Mouse (Mus musculus): ENCODE measurements around the gene Nup54. TPM values are rescaled to one million over a fixed set of nuclear protein-coding genes. Genes with fewer than 3 reads are reported as not detected.

Gene Nup54
- polyA plus RNA-seq, 1 experiment: 3.1 TPM

DNA sequence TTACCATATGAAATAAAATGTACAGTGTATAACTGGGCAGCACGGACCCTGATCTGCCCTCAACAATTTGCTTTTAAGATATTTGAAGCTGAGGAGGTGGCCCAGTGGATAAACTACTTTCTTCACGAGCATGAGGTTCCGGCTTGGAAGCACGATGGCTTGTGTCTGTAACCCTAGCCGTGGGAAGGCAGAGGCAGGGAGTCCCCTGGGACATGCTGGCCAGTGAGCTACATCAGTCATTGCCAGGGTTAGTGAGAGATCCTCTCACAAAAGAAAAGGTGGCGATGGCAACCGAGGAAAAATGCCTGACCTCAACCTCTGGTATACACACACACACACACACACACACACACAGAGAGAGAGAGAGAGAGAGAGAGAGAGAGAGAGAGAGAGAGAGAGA, 51.3 kb downstream of the Nup54 start:
- H3K9me3 ChIP-seq: no peaks in the 10 kb centered on the region
- TF ChIP-seq FLI1 (IDR thresholded peaks at IDR 0.05; ENCODE audit: low read length) (no peak), GATA1 (IDR thresholded peaks at IDR 0.05; ENCODE audit: borderline replicate concordance, low read length) (no peak)
- no peak overlapping the region for H3K4me3 ChIP-seq (replicated peaks)
- peaks cover 31% of the 10 kb centered on the region for H3K4me1 ChIP-seq
- peaks cover 10% of the 10 kb centered on the region for H3K27me3 ChIP-seq (replicated peaks)
- H3K36me3 ChIP-seq (replicated peaks; ENCODE audit: low read length): no peaks in the 10 kb centered on the region

- H3K4me1 ChIP-seq: peaks cover 28% of the 10 kb centered on the region
- TF ChIP-seq GATA1 (IDR thresholded peaks at IDR 0.05; ENCODE audit: borderline replicate concordance, low read length) (no peak), FLI1 (IDR thresholded peaks at IDR 0.05; ENCODE audit: low read length) (no peak)
- no peak overlapping the region for H3K4me3 ChIP-seq (replicated peaks)
- H3K36me3 ChIP-seq (replicated peaks; ENCODE audit: low read length): no peaks in the 10 kb centered on the region
- H3K9me3 ChIP-seq: no peaks in the 10 kb centered on the region
- H3K27me3 ChIP-seq (replicated peaks): peaks cover 5% of the 10 kb centered on the region
Observed at GRCm38 (mm10) chr5:92382349-92382679, 52.7 kb downstream of the Nup54 start.

DNA sequence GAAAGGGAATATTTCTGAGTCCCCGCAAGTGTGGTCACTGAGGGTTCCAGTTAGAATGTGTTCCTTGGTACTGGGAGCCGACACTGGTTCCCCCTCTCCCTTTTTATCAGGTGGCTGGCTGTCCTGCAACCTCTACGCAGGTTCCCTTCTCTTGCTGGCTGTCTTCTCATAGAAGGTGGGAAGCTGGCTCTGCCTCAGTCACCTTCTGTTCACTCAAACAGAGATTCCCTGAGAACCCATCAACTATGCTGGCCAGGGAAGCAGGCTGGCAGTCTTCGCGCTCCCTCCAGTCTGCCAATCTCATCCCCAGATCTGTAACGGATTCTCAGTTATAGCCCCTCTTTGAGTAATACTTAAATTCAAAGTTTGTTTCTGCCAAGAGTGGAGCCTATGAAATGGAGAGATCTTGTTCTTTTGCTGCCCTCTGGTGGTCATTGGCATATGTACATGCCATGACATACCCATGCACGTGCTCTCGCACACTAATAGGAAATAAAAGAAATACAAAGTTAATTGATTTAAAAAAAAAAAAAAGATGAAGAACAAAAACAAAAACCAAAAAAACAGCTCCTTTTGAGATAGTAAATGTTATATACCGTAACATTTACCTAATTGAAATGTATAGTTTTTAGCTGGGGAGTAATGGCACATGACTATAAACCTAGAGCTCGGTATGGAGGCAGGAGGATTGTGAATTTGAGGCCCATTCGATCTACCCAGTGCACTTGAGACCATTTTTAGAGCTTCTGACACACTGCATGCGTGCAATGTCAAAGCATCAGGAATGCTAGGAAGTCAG, 53.3 kb downstream of the Nup54 start:
- no peak for TF ChIP-seq GATA1 (IDR thresholded peaks at IDR 0.05; ENCODE audit: borderline replicate concordance, low read length)
- TF ChIP-seq FLI1 (IDR thresholded peaks at IDR 0.05; ENCODE audit: low read length): no peak
- Histone ChIP-seq H3K4me1 (peaks cover 28% of the 10 kb centered on the region), H3K36me3 (replicated peaks; ENCODE audit: low read length) (no peaks in the 10 kb centered on the region), H3K9me3 (no peaks in the 10 kb centered on the region), H3K4me3 (replicated peaks) (peak overlapping the region; percentile 74), H3K27me3 (replicated peaks) (peaks cover 3% of the 10 kb centered on the region)

- TF ChIP-seq GATA1 (IDR thresholded peaks at IDR 0.05; ENCODE audit: borderline replicate concordance, low read length): no peak
- TF ChIP-seq FLI1 (IDR thresholded peaks at IDR 0.05; ENCODE audit: low read length): no peak
- Histone ChIP-seq H3K36me3 (replicated peaks; ENCODE audit: low read length) (no peaks in the 10 kb centered on the region), H3K9me3 (no peaks in the 10 kb centered on the region), H3K4me1 (peaks cover 51% of the 10 kb centered on the region), H3K4me3 (replicated peaks) (no peak overlapping the region), H3K27me3 (replicated peaks) (no peaks in the 10 kb centered on the region)
Observed at GRCm38 (mm10) chr5:92376795-92377405, 58.1 kb downstream of the Nup54 start.

- TF ChIP-seq GATA1 (IDR thresholded peaks at IDR 0.05; ENCODE audit: borderline replicate concordance, low read length): no peak
- no peak for TF ChIP-seq FLI1 (IDR thresholded peaks at IDR 0.05; ENCODE audit: low read length)
- Histone ChIP-seq H3K9me3 (no peaks in the 10 kb centered on the region), H3K27me3 (replicated peaks) (no peaks in the 10 kb centered on the region), H3K4me3 (replicated peaks) (peak overlapping the region; percentile 86), H3K36me3 (replicated peaks; ENCODE audit: low read length) (no peaks in the 10 kb centered on the region), H3K4me1 (peaks cover 54% of the 10 kb centered on the region)
Observed at GRCm38 (mm10) chr5:92375368-92375767, 59.7 kb downstream of the Nup54 start.

- peak overlapping the region; percentile 86 for H3K4me3 ChIP-seq (replicated peaks)
Observed at GRCm38 (mm10) chr5:92374721-92375142, 60.3 kb downstream of the Nup54 start.

DNA sequence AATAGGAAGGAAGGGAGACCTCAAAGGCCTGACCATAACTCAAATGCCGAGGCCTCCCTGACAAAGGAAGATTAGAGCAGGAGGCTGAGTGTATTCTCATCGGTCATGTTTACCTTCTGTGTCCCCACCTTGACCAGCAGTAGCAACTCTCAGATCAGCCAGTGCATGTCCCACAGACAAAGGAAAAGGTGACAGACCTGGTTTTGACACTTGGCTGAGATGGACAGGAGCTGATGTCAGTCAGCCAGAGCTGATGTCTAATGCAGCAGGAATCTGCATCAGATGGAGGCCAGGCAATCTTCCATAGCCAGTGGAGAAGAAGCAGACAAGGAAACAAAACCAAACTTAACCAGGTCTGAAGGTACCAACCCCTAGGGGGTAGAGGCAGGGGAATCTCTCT, 62.4 kb downstream of the Nup54 start:
- peaks cover 68% of the 10 kb centered on the region for H3K4me1 ChIP-seq

More at GRCm38 (mm10) chr5:92374721-92375142, 60.3 kb downstream of the Nup54 start:
- H3K36me3 ChIP-seq (replicated peaks; ENCODE audit: low read length): no peaks in the 10 kb centered on the region
- no peaks in the 10 kb centered on the region for H3K9me3 ChIP-seq
- TF ChIP-seq FLI1 (IDR thresholded peaks at IDR 0.05; ENCODE audit: low read length) (no peak), GATA1 (IDR thresholded peaks at IDR 0.05; ENCODE audit: borderline replicate concordance, low read length) (no peak)
- peaks cover 54% of the 10 kb centered on the region for H3K4me1 ChIP-seq
- no peaks in the 10 kb centered on the region for H3K27me3 ChIP-seq (replicated peaks)

DNA sequence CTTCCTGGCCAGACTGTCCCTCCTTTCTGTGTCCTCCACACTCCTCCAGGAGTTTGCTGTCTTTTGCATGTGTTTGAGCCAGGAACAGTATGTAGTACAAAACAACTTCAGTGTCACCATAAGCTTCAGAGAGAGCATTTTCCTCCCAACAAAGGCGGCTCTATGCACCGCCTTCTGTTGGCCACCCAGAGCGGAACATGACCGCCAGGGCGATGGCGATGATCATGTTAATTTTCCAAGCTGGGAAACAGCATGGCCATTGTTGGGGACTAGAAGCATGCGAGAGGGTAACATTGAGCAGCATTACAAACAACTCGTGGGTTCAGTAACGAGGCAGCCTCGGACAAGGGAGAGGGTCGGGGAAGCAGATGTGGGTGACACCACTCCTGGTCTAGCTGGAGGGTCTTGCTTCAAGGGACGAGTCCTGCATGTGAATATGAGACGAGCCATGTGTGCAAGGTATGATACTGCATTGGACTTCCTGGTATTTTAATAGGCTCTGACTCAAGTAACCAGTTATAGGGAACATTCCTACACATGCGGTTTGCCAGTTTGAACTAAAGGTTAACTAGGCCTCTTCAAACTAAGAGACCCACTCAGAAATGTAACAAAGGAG, 63.5 kb downstream of the Nup54 start:
- H3K36me3 ChIP-seq (replicated peaks; ENCODE audit: low read length): no peaks in the 10 kb centered on the region
- H3K27me3 ChIP-seq (replicated peaks): peaks cover 2% of the 10 kb centered on the region
- no peaks in the 10 kb centered on the region for H3K9me3 ChIP-seq
- peak overlapping the region; percentile 7 for H3K4me3 ChIP-seq (replicated peaks)
- TF ChIP-seq FLI1 (IDR thresholded peaks at IDR 0.05; ENCODE audit: low read length) (no peak), GATA1 (IDR thresholded peaks at IDR 0.05; ENCODE audit: borderline replicate concordance, low read length) (no peak)
- H3K4me1 ChIP-seq: peaks cover 65% of the 10 kb centered on the region

More for the DNA sequence above, 62.4 kb downstream of the Nup54 start:
- no peaks in the 10 kb centered on the region for H3K9me3 ChIP-seq
- peaks cover 2% of the 10 kb centered on the region for H3K27me3 ChIP-seq (replicated peaks)
- no peak for TF ChIP-seq GATA1 (IDR thresholded peaks at IDR 0.05; ENCODE audit: borderline replicate concordance, low read length)
- no peak for TF ChIP-seq FLI1 (IDR thresholded peaks at IDR 0.05; ENCODE audit: low read length)
- no peak overlapping the region for H3K4me3 ChIP-seq (replicated peaks)
- H3K36me3 ChIP-seq (replicated peaks; ENCODE audit: low read length): no peaks in the 10 kb centered on the region

GRCm38 (mm10) chr5:92370891-92371290, 64.1 kb downstream of the Nup54 start:
- H3K27me3 ChIP-seq (replicated peaks): peaks cover 5% of the 10 kb centered on the region
- no peak for TF ChIP-seq FLI1 (IDR thresholded peaks at IDR 0.05; ENCODE audit: low read length)
- TF ChIP-seq GATA1 (IDR thresholded peaks at IDR 0.05; ENCODE audit: borderline replicate concordance, low read length): no peak
- H3K4me1 ChIP-seq: peaks cover 60% of the 10 kb centered on the region

DNA sequence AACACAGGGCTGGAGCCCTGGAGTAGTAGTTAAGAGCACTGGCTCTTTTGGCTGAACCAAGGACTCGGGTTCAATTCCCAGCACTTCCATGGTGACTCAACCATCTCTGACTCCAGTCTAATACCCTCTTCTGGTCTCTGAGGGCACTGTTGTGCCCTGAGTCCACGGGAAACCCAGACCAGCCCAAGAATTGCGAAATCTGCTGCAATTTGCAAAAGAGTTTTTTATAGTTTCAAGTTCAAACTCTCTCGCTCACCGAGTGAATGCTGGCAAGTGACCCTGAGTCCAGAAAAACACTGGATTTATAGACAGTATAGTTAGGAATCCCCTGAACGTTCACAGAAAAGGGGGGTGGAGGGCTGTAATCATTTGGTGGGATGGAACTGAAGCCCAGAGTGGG, 64.6 kb downstream of the Nup54 start:
- H3K4me1 ChIP-seq: peaks cover 55% of the 10 kb centered on the region
- no peaks in the 10 kb centered on the region for H3K9me3 ChIP-seq
- no peak overlapping the region for H3K4me3 ChIP-seq (replicated peaks)
- no peak for TF ChIP-seq FLI1 (IDR thresholded peaks at IDR 0.05; ENCODE audit: low read length)
- no peak for TF ChIP-seq GATA1 (IDR thresholded peaks at IDR 0.05; ENCODE audit: borderline replicate concordance, low read length)
- peaks cover 5% of the 10 kb centered on the region for H3K27me3 ChIP-seq (replicated peaks)
- H3K36me3 ChIP-seq (replicated peaks; ENCODE audit: low read length): no peaks in the 10 kb centered on the region

More at GRCm38 (mm10) chr5:92370891-92371290, 64.1 kb downstream of the Nup54 start:
- no peak overlapping the region for H3K4me3 ChIP-seq (replicated peaks)
- no peaks in the 10 kb centered on the region for H3K36me3 ChIP-seq (replicated peaks; ENCODE audit: low read length)
- H3K9me3 ChIP-seq: no peaks in the 10 kb centered on the region
